Mouse (Mus musculus): ENCODE data around the gene AU040320. TPM values are rescaled to one million over a fixed set of nuclear protein-coding genes. Genes with fewer than 3 reads are reported as not detected.

AU040320 gene
- polyA plus RNA-seq, 1 experiment from 2014 or later = 20.9 TPM

- no peak overlapping the region; the same call in 1 of the 2 replicates for H3K9ac ChIP-seq
- no peak for TF ChIP-seq CTCF (IDR thresholded peaks at IDR 0.05; ENCODE audit: low read depth)
- peak overlapping the region; percentile 33 for H3K4me3 ChIP-seq (ENCODE audit: low read depth, low read length)
- peaks cover 90% of the 10 kb centered on the region for H3K27me3 ChIP-seq (ENCODE audit: insufficient read depth, low read length)
- WGBS = 3% methylated on average over 49 of the region's 51 CpGs
- H3K4me1 ChIP-seq (ENCODE audit: insufficient read depth) = peaks cover 2% of the 10 kb centered on the region; the same call in 1 of the 2 replicates
- no peaks in the 10 kb centered on the region for H3K9me3 ChIP-seq (ENCODE audit: low read depth, low read length)
- ATAC-seq (ENCODE audit: insufficient read depth) = no peak
- DNase-seq = no peak
- H3K27ac ChIP-seq (ENCODE audit: low read depth) = no peak overlapping the region
- peak overlapping the region; percentile 56 for H3K4me2 ChIP-seq
- H3K36me3 ChIP-seq (ENCODE audit: insufficient read depth) = no peaks in the 10 kb centered on the region
Observed at GRCm38 (mm10) chr4:126734700-126735381, 18.5 kb upstream of the AU040320 start.

- Histone ChIP-seq H3K27ac (ENCODE audit: low read depth) (no peak overlapping the region), H3K9me3 (ENCODE audit: low read depth, low read length) (no peaks in the 10 kb centered on the region), H3K4me1 (ENCODE audit: insufficient read depth) (peaks cover 2% of the 10 kb centered on the region; the same call in 1 of the 2 replicates), H3K36me3 (ENCODE audit: insufficient read depth) (no peaks in the 10 kb centered on the region), H3K9ac (no peak overlapping the region; the same call in 1 of the 2 replicates), H3K4me2 (peak overlapping the region; percentile 56), H3K4me3 (ENCODE audit: low read depth, low read length) (peak overlapping the region; percentile 33), H3K27me3 (ENCODE audit: insufficient read depth, low read length) (peaks cover 84% of the 10 kb centered on the region)
- ATAC-seq (ENCODE audit: insufficient read depth) (peak; percentile 33; the same call in 1 of the 2 replicates), DNase-seq (no peak)
- no peak for TF ChIP-seq CTCF (IDR thresholded peaks at IDR 0.05; ENCODE audit: low read depth)
- 2% methylated on average over 62 of the region's 62 CpGs for WGBS
Observed at GRCm38 (mm10) chr4:126735382-126736000, 17.9 kb upstream of the AU040320 start.

GRCm38 (mm10) chr4:126736001-126736414, 17.3 kb upstream of the AU040320 start, which contains the start of gene Tfap2e:
Gene Tfap2e, minus strand, starts transcription at chr4:126736240.
- Histone ChIP-seq H3K9ac (no peak within 1 kb of the TSS; the same call in 1 of the 2 replicates), H3K27me3 (ENCODE audit: insufficient read depth, low read length) (peaks cover 78% of the 10 kb centered on the region)
- ATAC-seq (ENCODE audit: insufficient read depth) = peak; percentile 64; the same call in 1 of the 2 replicates

DNA sequence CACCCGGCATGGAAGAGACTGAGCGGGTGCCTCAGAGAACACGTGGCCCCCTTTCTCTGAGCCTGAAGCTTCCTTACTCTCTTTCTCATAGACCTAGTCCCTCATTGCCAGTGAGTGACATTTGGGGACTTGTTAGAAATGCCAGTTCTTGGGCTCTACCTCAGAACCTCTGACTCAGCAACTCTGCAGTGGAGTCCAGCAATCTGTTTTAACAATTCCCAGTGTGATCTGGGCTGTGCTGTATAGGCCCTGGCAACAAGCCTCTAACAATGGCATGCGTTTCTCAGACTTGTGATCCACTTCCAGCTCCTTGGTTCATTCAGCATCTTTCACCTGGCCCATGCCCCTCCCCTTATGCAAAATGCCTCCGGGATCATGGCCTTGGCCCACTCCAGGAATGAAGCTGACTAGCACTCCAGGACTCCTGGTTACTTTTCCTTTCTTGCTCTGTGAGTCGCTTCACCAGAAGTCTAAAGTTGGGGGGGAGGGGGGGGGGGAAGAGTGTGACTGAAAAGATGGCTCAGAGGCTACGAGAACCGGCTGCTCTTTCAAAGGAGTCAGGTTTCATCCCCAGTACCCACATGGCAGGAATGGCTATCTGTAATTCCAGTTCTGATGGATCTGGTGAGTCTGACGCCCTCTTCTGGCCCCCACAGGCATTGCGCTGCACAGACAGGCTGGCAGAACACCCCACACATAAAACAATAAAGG, 13.2 kb upstream of the AU040320 start:
- H3K4me1 ChIP-seq (ENCODE audit: insufficient read depth) = peaks cover 2% of the 10 kb centered on the region; the same call in 1 of the 2 replicates
- no peak overlapping the region for H3K4me3 ChIP-seq (ENCODE audit: low read depth, low read length)
- 18% methylated on average over 10 of the region's 10 CpGs for WGBS
- DNase-seq = no peak
- H3K36me3 ChIP-seq (ENCODE audit: insufficient read depth) = peaks cover 15% of the 10 kb centered on the region
- H3K4me2 ChIP-seq = no peak overlapping the region
- H3K27me3 ChIP-seq (ENCODE audit: insufficient read depth, low read length) = peaks cover 38% of the 10 kb centered on the region
- H3K9me3 ChIP-seq (ENCODE audit: low read depth, low read length) = no peaks in the 10 kb centered on the region
- H3K27ac ChIP-seq (ENCODE audit: low read depth) = no peak overlapping the region
- TF ChIP-seq CTCF (IDR thresholded peaks at IDR 0.05; ENCODE audit: low read depth) = peak; percentile 43
- ATAC-seq (ENCODE audit: insufficient read depth) = no peak
- no peak overlapping the region for H3K9ac ChIP-seq

More at GRCm38 (mm10) chr4:126736001-126736414, 17.3 kb upstream of the AU040320 start, which contains the start of gene Tfap2e:
- no peaks in the 10 kb centered on the region for H3K36me3 ChIP-seq (ENCODE audit: insufficient read depth)
- TF ChIP-seq CTCF (IDR thresholded peaks at IDR 0.05; ENCODE audit: low read depth) = no peak
- DNase-seq = peak; percentile 79
- peaks cover 2% of the 10 kb centered on the region; the same call in 1 of the 2 replicates for H3K4me1 ChIP-seq (ENCODE audit: insufficient read depth)
- peak within 1 kb of the TSS; percentile 56 for H3K4me2 ChIP-seq
- H3K9me3 ChIP-seq (ENCODE audit: low read depth, low read length) = no peaks in the 10 kb centered on the region
- H3K27ac ChIP-seq (ENCODE audit: low read depth) = no peak within 1 kb of the TSS
- 1% methylated on average over 32 of the region's 32 CpGs for WGBS
- peak within 1 kb of the TSS; percentile 33 for H3K4me3 ChIP-seq (ENCODE audit: low read depth, low read length)

GRCm38 (mm10) chr4:126741448-126741847, 11.9 kb upstream of the AU040320 start:
- Histone ChIP-seq H3K4me2 (no peak overlapping the region), H3K27ac (ENCODE audit: low read depth) (no peak overlapping the region)
- 6% methylated on average over 12 of the region's 12 CpGs for whole genome bisulfite sequencing

DNA sequence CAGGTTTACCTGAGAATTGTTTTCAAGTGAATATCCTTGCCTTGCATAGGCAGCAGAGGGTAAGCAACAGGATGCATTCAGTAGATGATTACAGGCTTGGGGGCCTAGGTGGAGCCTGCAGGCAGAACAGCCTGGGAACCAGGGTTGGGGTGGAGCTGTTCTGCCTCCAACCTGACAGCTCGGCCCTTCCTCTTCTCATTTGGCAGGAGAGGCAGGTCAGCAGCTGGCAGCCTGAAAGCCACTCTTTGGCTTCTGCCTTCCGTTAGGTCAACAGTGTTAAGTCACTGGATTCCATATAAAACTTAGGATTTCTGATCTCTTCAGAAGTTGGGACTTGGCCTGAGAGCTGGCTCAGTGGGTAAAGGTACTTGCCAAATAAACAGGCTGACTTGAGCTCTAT, 10.4 kb upstream of the AU040320 start:
- no peaks in the 10 kb centered on the region for H3K4me1 ChIP-seq (ENCODE audit: insufficient read depth)
- DNase-seq = no peak
- H3K27me3 ChIP-seq (ENCODE audit: insufficient read depth, low read length) = peaks cover 15% of the 10 kb centered on the region; the same call in 1 of the 2 replicates
- H3K27ac ChIP-seq (ENCODE audit: low read depth) = no peak overlapping the region
- ATAC-seq (ENCODE audit: insufficient read depth) = no peak
- no peak overlapping the region for H3K4me2 ChIP-seq
- no peak overlapping the region for H3K9ac ChIP-seq
- peaks cover 38% of the 10 kb centered on the region for H3K36me3 ChIP-seq (ENCODE audit: insufficient read depth)
- WGBS = 61% methylated on average over 2 of the region's 2 CpGs
- H3K9me3 ChIP-seq (ENCODE audit: low read depth, low read length) = no peaks in the 10 kb centered on the region
- no peak overlapping the region for H3K4me3 ChIP-seq (ENCODE audit: low read depth, low read length)
- TF ChIP-seq CTCF (IDR thresholded peaks at IDR 0.05; ENCODE audit: low read depth) = no peak

More at GRCm38 (mm10) chr4:126741448-126741847, 11.9 kb upstream of the AU040320 start:
- Histone ChIP-seq H3K4me3 (ENCODE audit: low read depth, low read length) (no peak overlapping the region), H3K27me3 (ENCODE audit: insufficient read depth, low read length) (peaks cover 25% of the 10 kb centered on the region), H3K9me3 (ENCODE audit: low read depth, low read length) (no peaks in the 10 kb centered on the region), H3K9ac (no peak overlapping the region), H3K36me3 (ENCODE audit: insufficient read depth) (peaks cover 29% of the 10 kb centered on the region), H3K4me1 (ENCODE audit: insufficient read depth) (no peaks in the 10 kb centered on the region)
- DNase-seq (peak; percentile 94), ATAC-seq (ENCODE audit: insufficient read depth) (peak; percentile 76)
- peak; percentile 88 for TF ChIP-seq CTCF (IDR thresholded peaks at IDR 0.05; ENCODE audit: low read depth)
